Mouse (Mus musculus): ENCODE measurements around the gene Rapgef4.

DNA sequence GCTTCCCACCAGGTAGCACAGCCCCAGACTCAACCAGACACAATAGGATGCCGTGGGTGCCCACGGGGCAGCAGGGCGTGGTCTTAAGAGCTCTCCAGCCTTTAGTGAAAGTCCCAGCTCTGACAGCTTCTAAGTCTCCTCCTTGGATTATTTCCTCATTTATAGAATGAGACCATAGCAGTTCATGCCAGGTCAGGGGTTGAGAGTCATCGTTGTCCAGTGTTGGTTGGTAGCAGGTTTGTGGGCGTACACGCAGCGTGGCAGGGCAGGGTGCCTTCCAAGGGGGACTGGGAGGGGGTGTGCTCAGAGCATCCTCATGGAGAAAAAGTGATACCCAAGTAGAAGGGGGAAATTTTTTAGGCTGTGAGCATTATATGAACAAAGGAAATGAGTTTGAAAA lies 166.2 kb downstream of the Rapgef4 start:
- TF ChIP-seq CTCF (IDR thresholded peaks at IDR 0.05; ENCODE audit: low read depth), result no peak
- no peak for TF ChIP-seq EP300 (IDR thresholded peaks at IDR 0.05; ENCODE audit: low read depth)
